Mouse (Mus musculus) yolk sac, embryonic 10.5 days (tissue): ENCODE measurements around the gene Arhgef26.
A peak's percentile ranks its signal among the peaks of the same experiment; 100 is the strongest.

Experiments
- DNase-seq: peaks from one replicate; pipeline ENCODE4 v3.0.0-alpha.2; 2017; ENCODE audit warnings: low spot score

Arhgef26 gene

DNA sequence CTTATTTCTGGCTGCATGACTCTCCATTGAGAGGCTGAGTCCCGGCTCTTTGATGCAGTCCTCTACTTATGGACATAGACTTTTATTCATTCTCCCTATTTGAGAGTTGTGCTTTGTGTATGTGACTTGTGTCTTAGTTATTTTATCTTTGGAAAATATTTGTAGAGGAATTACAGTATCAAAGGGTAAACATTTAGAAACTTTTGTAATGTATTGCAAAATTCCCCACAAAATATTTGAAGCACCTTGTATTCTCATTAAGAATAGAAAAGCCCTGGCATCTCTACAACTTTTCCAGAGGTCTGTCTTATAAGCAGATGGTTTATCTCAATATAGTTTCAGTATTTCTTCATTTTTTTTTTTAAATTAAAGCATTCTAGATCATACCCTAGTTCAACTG lies 44.7 kb downstream of the Arhgef26 start:
- DNase-seq: no peak

DNA sequence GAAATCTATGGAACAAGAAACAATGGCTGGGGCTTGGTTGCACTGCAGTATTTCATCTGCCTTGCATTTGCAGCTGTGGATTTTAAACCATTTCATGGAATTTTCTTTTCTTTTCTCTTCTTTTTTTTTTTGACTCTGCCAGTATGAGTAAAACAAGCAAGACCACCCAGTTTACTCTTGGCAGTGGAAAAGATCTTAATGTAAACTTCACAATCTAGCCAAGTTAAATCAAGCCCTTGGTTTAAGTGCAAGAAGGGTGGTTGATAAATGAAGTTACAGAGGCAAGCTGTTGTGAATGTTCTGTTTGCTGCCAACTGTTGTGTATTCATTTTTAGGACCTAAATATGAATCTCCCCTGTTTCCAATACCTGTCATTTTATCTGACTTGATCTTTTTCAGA lies 54.5 kb downstream of the Arhgef26 start:
- no peak for DNase-seq

DNA sequence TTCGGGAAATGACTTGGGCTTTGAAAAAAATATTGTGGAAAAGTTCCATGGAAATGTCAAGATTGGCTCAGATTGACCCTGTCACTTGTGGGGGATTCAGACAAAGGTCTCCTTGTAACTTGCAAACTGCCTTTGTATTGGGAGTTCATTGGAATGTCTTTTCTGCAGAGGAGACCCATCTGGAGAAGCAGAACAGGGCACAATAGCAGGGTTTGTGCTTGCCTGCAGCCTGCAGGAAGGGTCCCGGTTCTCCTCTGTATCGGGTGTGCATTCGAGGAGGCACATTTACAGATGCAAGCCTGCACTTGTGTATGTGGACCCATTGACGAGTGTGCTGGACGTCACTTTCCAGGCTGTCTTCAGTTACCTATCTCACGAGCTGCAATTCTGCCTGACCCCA lies 56.1 kb downstream of the Arhgef26 start:
- DNase-seq: no peak

DNA sequence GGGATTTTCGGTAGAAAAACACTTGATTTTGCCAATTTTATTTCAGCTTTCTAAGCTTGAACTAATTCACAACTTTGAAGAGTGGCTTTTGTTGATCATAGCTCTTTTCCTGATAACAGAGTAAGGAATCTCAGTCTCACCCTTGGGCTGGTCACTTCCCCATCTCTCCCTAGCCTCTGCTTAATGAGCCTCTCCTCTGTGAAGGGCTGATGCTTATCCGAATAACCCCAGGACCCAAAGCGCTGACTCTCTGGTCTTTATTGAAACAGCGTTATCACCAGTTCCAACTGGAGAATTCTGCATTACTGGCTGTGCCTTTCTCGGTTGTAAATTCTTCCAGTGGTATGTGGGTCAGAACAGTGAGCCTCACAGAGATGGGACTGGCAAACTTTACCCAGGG lies 57.2 kb downstream of the Arhgef26 start:
- DNase-seq: no peak

DNA sequence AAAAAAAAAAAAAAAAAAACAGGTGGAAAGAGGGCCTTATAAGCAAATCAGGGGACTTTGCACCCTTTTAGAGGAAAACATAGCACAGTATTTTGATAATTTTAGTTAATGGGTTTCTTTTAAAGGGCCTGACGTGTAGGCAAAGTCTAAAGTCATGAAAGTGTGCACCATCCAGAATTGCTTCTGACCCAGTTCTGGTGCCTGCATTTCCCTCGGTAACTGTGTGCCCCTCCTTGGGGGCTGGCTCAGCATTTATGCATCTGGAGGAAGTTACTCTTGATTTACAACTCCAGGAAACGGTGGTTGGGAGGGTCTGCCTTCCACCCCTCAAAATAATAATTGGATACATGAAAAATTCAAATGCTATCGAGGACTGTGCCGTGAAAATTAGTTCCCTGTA lies 58.0 kb downstream of the Arhgef26 start:
- no peak for DNase-seq

DNA sequence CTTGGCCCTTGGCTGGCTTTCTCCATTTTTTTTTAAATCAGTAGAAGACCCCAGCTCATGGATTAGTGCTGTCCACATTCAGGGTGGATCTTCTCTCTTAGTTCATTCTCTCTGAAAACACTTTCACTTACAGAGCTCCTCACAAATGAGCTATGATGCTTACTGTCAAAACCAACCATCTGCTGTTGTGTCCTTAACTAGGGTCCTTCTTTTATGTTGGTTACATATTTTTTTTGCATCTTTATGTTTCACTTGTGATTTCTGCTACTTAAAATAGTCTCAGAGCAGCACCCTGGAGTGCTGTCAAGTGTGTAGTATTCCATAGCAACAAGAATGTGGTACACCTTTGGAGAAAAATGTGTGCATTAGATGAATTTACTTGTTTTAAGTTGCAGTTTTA lies 60.0 kb downstream of the Arhgef26 start:
- no peak for DNase-seq

DNA sequence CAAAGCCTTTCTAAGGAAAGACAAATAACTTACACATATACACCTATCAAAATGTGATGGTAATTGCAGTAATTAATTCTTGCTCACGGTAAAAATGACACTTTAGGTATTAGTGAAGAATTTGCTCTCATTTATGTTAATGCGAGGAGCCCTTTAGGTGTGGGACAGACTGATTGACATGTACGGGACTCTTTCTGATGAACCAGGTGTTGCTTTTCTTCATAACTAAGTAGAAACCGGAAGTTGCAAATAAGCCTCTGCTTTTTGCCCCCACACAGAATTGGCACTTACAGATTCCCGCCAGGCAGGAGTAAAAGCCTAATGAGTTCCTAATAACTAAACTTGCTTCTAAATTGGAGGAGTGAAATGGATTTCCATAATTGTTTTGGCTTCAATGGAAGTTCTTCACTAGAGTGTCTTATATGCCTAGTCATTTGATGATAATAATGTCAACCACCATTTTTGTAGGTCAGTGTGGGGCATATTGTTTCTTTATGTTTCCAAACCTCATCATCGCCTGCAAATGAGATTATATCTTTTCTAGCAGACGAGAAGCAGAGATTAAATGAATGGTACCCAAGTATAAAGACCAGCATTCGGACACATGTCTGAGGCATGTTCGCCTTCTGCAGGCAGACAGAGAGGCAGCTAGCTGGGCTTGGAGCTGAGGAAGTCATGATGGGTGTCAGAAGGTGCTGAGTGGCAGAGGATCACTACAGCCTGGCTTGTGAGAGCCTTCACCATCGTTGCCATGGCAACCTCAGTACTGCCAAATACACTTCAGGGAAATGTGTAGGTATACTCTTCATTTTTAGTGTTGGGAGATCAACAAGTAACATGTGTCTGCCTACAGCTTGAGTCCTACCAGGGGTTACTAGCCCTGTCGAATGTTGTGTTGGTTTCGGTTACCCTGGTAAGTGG lies 61.9 kb downstream of the Arhgef26 start:
- DNase-seq: no peak

DNA sequence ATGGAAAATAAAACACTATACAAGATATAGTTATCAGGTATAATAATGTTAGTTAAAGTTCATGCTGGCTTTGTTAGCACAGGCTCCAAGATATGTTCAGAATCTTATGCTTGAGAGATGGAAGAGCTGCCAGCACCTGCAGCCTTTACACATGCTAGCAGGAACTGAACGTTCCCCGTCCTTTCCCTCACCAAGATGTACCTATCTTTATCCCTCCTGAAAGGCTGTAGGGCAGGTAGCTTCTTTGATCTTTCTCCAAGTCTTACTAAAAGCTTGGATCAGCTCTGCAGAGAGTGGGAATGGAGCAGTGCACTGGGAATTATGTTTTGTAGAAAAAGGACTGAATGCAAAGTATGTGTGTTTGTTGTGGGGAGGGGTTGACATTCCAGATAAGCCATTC lies 64.3 kb downstream of the Arhgef26 start:
- no peak for DNase-seq

DNA sequence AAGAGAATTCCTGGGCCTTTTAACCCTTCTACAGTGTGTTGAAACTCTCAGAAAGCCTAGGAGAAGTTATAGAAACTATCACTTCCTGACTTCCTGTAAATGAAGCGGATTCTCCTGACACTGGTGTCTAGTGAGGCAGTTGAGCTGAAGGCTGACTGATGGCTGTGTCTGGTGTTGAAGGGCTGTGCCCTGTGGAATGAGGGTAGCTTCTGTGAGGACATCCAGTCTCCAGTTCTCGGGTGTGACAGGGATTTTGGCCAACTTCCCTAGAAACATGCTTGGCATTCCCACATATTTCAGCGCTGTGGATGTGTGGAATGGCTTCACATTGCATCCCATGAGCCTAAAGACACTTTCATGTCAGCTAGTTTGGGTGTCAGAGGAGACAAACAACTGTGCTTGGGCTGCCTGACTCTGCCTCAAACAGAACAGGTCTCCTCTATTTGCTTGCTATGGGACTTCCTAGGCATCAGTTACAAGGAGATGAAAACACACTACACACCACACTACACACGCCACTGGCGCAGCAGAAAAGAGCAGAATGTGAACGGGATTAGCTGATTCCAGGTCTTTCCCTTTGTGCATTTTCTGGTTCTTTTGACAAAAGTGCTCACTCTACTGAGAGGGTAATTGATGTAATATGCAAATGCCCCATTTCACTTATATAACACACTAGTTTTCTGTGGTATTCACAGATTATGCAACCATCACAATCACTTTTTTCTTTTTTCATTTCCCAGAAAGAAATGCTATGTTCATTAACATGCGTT lies 66.5 kb downstream of the Arhgef26 start:
- no peak for DNase-seq

DNA sequence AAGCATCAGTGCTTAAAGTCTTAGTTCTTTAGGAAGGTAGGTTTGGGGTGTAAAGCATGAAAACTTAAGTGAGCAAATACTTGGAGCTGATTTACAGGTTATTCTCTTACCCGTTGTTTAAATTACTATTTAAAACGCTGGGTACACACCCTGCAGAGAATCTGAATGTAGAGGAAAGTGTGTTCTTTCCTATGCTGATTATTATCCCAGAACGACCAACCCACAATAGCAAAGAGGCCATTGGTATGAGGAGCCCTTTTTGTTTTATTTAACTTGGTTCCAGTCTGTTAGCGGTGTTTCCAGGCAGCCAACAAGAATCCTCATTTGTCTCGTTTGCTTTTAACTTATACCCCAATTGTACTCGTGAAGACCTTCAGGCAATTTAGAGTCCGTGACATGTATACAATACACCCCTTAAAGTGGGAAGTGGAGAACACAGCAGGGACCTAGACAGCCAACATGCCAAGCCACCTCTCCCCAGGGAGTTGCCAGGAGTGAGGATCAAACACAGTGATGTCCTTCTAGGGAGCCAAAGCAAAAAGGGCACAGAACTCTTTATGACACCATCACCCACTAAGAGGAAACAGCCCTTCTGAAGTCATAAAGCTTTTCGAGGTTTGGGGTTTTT lies 71.5 kb downstream of the Arhgef26 start:
- DNase-seq: no peak

DNA sequence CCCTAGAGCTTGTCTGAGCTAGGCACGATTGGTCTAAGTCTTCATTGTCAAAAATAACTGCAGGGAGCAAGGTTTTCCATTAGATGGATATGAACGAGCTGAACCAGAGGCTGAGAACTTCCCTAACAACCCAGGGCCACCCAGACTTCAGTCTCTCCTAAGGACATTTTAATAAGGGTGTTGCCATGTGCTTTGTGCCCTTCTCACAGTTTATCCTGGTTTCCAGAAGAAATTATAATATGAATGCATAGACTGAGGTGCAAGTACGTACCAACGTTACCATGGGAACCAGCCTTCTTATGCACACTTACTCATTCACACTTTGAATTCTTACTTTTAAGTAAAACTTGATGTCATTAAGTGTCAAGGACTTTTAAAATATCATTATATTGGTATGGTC lies 72.3 kb downstream of the Arhgef26 start:
- DNase-seq: no peak

DNA sequence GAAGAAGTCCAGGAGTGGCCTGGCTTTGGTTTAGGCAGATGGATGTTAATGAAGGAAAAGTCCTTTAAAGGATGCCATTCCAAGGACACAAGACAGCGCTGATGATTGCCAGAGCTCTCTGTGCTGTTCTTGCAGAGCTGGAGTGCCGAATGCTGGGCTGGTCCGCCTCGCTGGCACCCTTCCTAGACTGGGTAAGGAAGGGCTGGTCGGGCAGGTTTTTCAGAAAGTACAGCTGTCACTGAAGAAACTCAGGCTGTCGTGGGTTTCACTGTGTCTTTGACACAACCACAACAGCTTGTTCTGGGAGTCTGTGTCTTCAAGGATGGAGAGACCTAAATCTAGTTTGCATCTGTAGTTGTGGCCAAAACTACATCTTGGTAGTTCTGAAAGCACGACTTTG lies 74.6 kb downstream of the Arhgef26 start:
- peak; percentile 17 for DNase-seq

DNA sequence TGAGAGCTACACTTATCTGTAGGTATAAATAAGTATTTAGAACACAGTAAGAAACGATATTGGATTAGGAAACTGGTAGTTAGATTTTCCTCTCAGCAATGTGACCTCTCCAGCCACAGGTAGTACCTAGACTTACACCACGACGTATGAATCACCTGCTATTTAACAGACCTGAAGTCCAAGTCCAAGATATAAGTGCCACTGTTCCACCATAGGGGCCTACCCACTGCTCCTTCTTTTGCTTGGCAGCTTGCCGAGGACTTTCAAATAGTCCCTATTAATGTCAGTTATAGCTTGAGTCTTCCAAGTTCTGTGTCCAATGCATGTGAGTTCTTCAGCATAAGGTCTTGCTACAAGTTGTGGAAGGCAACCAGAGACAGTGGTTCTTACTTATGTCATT lies 76.8 kb downstream of the Arhgef26 start:
- no peak for DNase-seq

DNA sequence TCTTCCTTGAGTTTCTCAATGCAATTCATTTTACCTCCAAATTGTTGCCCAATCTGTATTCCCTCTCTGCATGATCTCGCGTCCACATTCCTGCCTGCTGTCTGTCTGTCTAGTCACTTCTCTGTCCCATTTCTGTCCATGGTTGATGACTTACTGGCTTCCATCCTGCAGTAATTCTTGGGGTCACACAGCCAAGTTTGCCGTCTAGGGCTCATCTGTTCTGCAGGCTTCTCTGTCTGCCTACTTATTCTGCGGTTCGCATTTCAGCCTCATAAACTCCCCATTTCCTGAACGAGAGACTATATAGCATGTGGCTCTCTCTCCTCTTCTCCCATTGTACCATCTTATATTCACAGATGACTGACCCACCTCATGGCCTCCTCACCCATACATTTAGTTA lies 79.3 kb downstream of the Arhgef26 start:
- DNase-seq: no peak

DNA sequence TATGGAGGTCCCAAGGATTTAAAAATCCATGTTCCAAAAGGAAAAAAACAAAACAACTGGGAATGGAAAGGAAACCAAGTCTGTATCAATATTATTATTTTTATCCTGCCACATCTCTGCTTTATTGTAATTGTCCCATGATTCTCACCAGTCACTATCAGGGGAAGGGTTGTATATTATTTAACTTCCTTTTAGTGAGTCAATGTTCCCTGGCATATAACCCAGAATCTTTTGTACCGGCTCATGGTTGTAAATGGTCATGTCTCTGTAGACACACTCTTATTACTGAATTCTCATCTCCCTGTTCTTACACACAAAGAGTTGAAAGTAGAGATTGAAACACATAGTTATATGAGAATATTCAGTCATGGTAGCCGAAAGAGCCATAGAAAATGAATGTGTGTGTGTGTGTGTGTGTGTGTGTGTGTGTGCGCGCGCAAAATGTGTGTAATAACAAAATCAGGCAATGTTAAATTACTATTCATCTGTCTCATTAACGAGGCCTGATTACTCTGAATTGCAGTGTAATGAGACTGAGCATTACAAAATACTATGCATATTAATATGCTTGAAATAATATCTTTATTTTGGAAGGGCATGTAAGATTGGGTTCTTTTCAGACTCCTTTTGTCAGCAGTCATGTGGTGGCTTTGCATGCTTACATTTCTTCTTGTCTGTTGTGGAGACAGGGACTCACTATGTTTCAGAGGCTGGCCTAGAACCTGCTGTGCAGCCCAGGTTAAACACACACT lies 80.4 kb downstream of the Arhgef26 start:
- DNase-seq: no peak

DNA sequence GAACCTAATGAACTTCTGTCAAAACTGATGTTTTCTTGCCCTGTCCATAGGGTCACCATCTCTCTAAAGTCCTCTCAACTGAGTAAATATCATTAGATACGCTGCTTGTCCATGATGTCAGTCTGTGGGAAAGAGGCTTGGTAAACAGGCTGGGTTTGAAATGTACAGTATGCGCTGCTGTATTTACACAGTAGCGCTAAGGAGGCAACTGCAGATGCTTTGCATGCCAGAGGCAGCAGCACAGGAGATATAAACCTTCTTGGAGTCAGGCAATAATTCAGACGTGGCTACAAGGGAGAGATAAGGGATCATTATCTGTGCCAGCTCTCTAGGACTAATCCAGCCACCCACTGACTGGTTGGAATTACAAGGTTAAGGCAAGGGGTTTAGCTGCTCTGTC lies 95.5 kb downstream of the Arhgef26 start:
- DNase-seq: peak; percentile 39

DNA sequence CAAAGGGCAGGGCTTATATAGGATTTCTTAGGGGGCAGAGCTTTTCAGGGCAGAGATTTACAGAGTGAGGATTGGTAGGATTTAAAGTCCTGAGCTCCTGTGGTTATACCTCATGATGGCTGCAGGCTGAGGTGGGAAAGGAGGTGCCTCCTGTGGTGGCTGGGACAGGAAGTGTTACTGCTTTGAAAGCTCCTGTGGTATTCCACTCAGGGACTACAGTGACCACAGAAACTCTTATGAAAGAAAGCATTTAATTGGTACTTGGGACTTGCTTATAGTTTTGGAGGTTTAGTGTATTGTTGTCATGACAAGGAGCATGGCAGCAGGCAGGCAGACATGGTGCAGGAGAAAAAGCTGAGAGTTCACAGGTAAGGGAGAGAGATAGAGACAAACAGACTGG lies 97.8 kb downstream of the Arhgef26 start:
- DNase-seq: no peak

DNA sequence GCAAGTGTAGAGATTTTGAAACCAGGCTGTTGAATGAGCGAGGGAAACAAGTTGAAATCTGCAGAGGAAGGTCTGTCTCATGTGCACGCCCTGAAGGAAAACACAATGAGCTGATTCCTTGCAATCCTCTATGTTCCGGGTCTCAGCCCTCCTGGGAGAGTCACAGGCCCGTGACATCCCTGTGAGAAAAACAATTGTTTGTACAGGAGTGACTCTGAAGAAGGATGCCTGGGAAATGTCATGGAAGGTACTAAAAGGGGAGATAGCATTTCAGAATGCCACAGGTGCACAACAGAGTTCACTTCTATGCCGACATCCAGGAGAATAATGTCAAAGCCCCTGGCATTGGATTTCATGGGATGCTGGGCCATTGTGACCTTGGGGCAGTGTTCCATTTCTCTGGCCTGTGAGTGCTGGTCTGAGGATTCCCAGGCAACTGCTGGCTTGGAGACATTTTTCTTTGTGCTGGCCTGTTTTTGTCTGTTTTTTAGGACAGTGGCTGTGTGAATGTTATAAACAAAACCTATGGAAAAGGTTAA lies 102.4 kb downstream of the Arhgef26 start:
- DNase-seq: no peak

DNA sequence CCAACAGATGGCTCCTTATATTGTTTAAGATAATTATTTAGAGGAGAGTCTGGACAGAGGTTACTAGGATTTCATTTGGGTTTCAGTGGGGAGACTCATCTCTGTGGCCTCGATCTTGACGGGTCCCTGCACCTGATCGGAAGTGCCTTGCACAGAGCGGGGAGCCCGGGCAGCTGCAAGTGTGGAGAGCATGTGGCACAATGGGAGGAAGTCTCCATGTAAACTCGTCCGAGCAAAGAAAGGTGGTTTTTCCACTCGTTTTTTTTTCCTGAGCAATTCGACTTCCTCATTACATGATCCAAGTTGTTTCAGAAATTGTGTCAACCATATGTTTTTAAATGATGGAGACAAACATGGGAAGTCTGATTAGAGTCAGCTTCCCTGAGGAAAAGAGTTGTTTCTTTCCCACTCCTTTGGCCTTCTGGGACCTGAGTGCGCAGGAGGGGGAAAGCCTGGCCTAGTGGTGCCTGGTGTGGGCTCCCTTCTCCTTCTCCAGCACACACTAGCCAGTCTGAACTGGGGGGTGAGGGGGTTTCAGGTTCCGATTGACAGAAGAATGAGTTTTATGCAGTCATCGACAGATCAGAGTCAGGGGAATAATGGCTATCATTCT lies 105.5 kb downstream of the Arhgef26 start:
- DNase-seq: no peak

DNA sequence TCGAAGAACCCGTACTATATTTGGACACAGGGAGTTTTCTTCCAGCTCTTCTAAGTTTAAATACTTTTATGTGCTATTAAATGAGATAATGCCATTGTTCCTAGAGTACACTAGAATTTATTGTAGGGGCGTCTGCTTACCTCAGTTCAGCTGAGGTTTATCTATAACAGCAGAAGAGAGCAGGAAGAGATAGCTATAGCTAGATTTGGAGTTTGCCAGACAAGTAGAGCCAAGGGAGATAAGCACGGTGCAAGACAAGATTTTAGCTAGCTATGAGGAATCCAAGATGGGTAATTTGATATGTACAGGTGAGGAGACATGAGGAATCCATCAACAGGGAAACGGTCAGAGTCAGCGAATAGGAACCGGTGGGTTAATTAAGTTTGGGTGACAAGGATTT lies 108.1 kb downstream of the Arhgef26 start:
- no peak for DNase-seq

DNA sequence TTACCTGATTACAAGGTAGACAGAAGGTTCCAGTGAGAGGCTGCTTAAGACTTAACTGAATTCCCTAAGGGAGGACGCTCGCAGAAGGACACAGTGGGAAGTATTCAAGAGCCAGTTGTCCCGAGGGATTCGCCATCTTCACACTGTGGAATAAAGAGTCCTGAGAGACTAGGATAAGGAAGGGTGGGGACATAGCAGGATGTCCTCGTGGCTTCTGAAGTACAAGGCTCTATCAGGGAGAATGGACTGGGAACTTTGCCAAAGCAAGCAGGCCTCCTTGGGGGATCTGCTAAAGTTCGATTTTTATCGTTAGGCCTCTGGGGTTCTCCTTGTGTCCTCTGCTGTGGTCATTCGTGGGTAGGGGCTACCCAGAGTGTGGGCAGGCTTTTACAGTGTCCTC lies 109.0 kb downstream of the Arhgef26 start:
- no peak for DNase-seq
